Mouse (Mus musculus): Measurements from ENCODE around the gene Ankle1. TPM values are rescaled to one million over a fixed set of nuclear protein-coding genes. Genes with fewer than 3 reads are reported as not detected.

Ankle1 gene
- polyA plus RNA-seq, 1 experiment, result 97.5 TPM

- TF ChIP-seq CTCF (IDR thresholded peaks at IDR 0.05; ENCODE audit: control insufficient read depth, insufficient read depth, low read length), result no peak
- no peak for TF ChIP-seq POLR2A (IDR thresholded peaks at IDR 0.05; ENCODE audit: borderline replicate concordance, control insufficient read depth, low read depth, low read length)
- WGBS, result 80% methylated on average over 12 of the region's 12 CpGs
Measured at GRCm38 (mm10) chr8:71397701-71398100, 8.1 kb upstream of the Ankle1 start.

DNA sequence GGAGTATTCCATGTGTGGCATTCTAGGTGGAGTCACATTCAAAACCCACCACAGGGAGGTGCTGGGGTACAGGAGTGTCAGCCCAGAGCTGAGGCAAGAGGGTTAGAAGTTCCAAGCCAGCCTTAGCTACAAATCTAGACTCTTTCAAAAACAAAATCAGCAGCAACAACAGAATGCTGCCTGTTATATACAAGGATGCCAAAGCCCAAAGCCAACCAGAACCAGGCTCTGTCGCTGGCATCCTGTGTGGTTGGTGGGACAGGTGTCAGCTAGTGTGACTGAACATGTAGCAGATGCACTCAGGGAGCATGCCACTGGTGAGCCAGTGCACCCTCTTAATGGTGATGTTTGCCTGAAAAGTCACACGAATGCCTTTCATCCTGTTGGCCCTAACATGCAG is 5.0 kb upstream of the Ankle1 start:
- Histone ChIP-seq H3K27ac (ENCODE audit: control insufficient read depth, insufficient read depth, low read depth, low read length, poor library complexity) (no peak overlapping the region), H3K4me1 (ENCODE audit: control insufficient read depth, insufficient read depth, low read length) (peaks cover 5% of the 10 kb centered on the region), H3K4me3 (replicated peaks; ENCODE audit: control insufficient read depth, low read depth, low read length) (no peak overlapping the region)
- TF ChIP-seq POLR2A (IDR thresholded peaks at IDR 0.05; ENCODE audit: borderline replicate concordance, control insufficient read depth, low read depth, low read length) (no peak), CTCF (IDR thresholded peaks at IDR 0.05; ENCODE audit: control insufficient read depth, insufficient read depth, low read length) (no peak)
- WGBS, result 90% methylated on average over 2 of the region's 2 CpGs

More at GRCm38 (mm10) chr8:71397701-71398100, 8.1 kb upstream of the Ankle1 start:
- Histone ChIP-seq H3K27ac (ENCODE audit: control insufficient read depth, insufficient read depth, low read depth, low read length, poor library complexity) (no peak overlapping the region), H3K4me3 (replicated peaks; ENCODE audit: control insufficient read depth, low read depth, low read length) (no peak overlapping the region), H3K4me1 (ENCODE audit: control insufficient read depth, insufficient read depth, low read length) (peaks cover 3% of the 10 kb centered on the region; the same call in 1 of the 2 replicates)

GRCm38 (mm10) chr8:71401454-71401853 is 4.4 kb upstream of the Ankle1 start:
- no peak for TF ChIP-seq POLR2A (IDR thresholded peaks at IDR 0.05; ENCODE audit: borderline replicate concordance, control insufficient read depth, low read depth, low read length)
- no peak for TF ChIP-seq CTCF (IDR thresholded peaks at IDR 0.05; ENCODE audit: control insufficient read depth, insufficient read depth, low read length)
- H3K4me1 ChIP-seq (ENCODE audit: control insufficient read depth, insufficient read depth, low read length), result peaks cover 4% of the 10 kb centered on the region
- no peak overlapping the region for H3K27ac ChIP-seq (ENCODE audit: control insufficient read depth, insufficient read depth, low read depth, low read length, poor library complexity)
- H3K4me3 ChIP-seq (replicated peaks; ENCODE audit: control insufficient read depth, low read depth, low read length), result no peak overlapping the region

GRCm38 (mm10) chr8:71402446-71402964 is 3.3 kb upstream of the Ankle1 start:
- TF ChIP-seq CTCF (IDR thresholded peaks at IDR 0.05; ENCODE audit: control insufficient read depth, insufficient read depth, low read length), result no peak
- peak; percentile 19; the same call in 1 of the 2 replicates for TF ChIP-seq POLR2A (IDR thresholded peaks at IDR 0.05; ENCODE audit: borderline replicate concordance, control insufficient read depth, low read depth, low read length)
- peaks cover 4% of the 10 kb centered on the region for H3K4me1 ChIP-seq (ENCODE audit: control insufficient read depth, insufficient read depth, low read length)
- H3K4me3 ChIP-seq (replicated peaks; ENCODE audit: control insufficient read depth, low read depth, low read length), result no peak overlapping the region
- H3K27ac ChIP-seq (ENCODE audit: control insufficient read depth, insufficient read depth, low read depth, low read length, poor library complexity), result no peak overlapping the region
- 86% methylated on average over 9 of the region's 9 CpGs for WGBS

GRCm38 (mm10) chr8:71403107-71403885 is 2.5 kb upstream of the Ankle1 start:
- H3K27ac ChIP-seq (ENCODE audit: control insufficient read depth, insufficient read depth, low read depth, low read length, poor library complexity), result no peak overlapping the region
- WGBS, result 85% methylated on average over 6 of the region's 6 CpGs
- H3K4me3 ChIP-seq (replicated peaks; ENCODE audit: control insufficient read depth, low read depth, low read length), result no peak overlapping the region
- TF ChIP-seq CTCF (IDR thresholded peaks at IDR 0.05; ENCODE audit: control insufficient read depth, insufficient read depth, low read length) (no peak), POLR2A (IDR thresholded peaks at IDR 0.05; ENCODE audit: borderline replicate concordance, control insufficient read depth, low read depth, low read length) (no peak)
- H3K4me1 ChIP-seq (ENCODE audit: control insufficient read depth, insufficient read depth, low read length), result peaks cover 4% of the 10 kb centered on the region

GRCm38 (mm10) chr8:71404011-71404410 is 1.8 kb upstream of the Ankle1 start:
- no peak overlapping the region for H3K4me3 ChIP-seq (replicated peaks; ENCODE audit: control insufficient read depth, low read depth, low read length)
- H3K4me1 ChIP-seq (ENCODE audit: control insufficient read depth, insufficient read depth, low read length), result peaks cover 4% of the 10 kb centered on the region
- TF ChIP-seq POLR2A (IDR thresholded peaks at IDR 0.05; ENCODE audit: borderline replicate concordance, control insufficient read depth, low read depth, low read length) (no peak), CTCF (IDR thresholded peaks at IDR 0.05; ENCODE audit: control insufficient read depth, insufficient read depth, low read length) (no peak)
- WGBS, result 85% methylated on average over 8 of the region's 8 CpGs
- H3K27ac ChIP-seq (ENCODE audit: control insufficient read depth, insufficient read depth, low read depth, low read length, poor library complexity), result no peak overlapping the region

DNA sequence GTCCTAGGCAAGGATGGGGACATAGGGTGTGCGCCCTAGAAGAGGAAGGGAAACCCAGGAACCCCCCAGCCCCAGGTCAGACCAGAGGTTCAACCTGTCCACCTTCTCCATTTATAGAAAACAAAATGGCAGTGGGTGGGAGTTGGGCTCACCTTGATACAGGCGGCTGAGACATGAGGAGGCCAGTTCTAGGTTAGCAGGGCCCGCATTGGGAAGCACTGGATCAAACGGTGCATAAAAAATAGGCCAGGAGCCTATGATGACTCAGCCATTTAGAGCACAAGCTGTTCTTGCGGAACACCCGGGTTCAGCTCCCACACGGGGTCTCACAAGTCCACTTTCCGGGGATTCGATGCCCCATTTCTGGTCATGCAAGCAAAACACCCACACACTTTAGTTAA is 859 bp upstream of the Ankle1 start:
- Histone ChIP-seq H3K4me1 (ENCODE audit: control insufficient read depth, insufficient read depth, low read length) (peaks cover 4% of the 10 kb centered on the region), H3K27ac (ENCODE audit: control insufficient read depth, insufficient read depth, low read depth, low read length, poor library complexity) (no peak overlapping the region), H3K4me3 (replicated peaks; ENCODE audit: control insufficient read depth, low read depth, low read length) (no peak overlapping the region)
- TF ChIP-seq CTCF (IDR thresholded peaks at IDR 0.05; ENCODE audit: control insufficient read depth, insufficient read depth, low read length), result no peak
- no peak for TF ChIP-seq POLR2A (IDR thresholded peaks at IDR 0.05; ENCODE audit: borderline replicate concordance, control insufficient read depth, low read depth, low read length)
- 52% methylated on average over 9 of the region's 9 CpGs for WGBS

DNA sequence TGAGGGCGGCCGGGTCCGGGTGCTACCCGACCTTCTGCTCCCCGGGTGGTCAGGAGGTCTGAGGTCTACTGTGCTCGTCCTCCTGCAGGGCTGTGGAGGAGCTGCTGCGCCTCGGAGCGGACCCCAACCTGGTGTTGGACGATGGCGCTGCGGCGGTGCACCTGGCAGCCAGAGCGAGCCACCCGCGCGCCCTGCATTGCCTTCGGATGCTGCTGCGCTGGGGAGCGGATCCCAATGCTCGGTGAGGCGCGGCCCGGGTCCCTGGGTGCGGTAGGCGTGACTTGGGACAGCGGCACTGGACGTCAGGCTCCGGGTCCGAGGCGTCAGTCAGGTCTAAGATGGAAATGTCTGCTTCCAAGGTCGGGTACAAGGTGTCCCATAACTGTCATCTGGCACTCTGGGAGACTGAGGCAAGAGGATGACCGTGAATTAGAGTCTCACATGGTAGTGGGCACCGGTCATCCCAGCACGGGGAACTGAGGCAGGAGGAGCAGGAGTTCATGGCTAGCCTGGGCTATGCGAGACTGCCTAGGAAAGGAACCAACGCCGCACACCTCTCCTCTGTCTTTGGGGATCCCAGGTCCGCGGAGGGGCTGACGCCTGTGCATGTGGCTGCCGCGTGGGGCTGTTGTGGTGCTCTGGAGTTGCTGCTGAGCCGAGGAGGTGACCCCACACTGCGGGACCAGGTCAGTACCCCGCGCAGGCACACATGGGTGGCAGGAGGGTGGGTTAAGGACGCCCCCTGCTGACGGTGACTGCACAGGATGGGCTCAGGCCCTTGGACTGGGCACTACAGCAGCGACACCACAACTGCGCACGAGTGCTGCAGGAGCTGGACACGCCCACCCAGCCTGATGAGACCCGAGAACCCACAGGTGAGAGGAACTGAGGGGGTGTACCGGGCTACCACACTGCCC is 547 bp downstream of the Ankle1 start:
- peak; percentile 86 for TF ChIP-seq CTCF (IDR thresholded peaks at IDR 0.05; ENCODE audit: control insufficient read depth, insufficient read depth, low read length)
- peak; percentile 61; the same call in 1 of the 2 replicates for TF ChIP-seq POLR2A (IDR thresholded peaks at IDR 0.05; ENCODE audit: borderline replicate concordance, control insufficient read depth, low read depth, low read length)
- WGBS, result under 1% methylated on average over 55 of the region's 55 CpGs
- H3K27ac ChIP-seq (ENCODE audit: control insufficient read depth, insufficient read depth, low read depth, low read length, poor library complexity), result peak overlapping the region; percentile 74
- peaks cover 4% of the 10 kb centered on the region for H3K4me1 ChIP-seq (ENCODE audit: control insufficient read depth, insufficient read depth, low read length)
- H3K4me3 ChIP-seq (replicated peaks; ENCODE audit: control insufficient read depth, low read depth, low read length), result peak overlapping the region; percentile 89
